Mouse (Mus musculus): Measurements from ENCODE around the gene Mrps17.
A peak's percentile ranks its signal among the peaks of the same experiment; 100 is the strongest.

The Mrps17 gene

GRCm38 (mm10) chr5:129742903-129743488 is 27.7 kb downstream of the Mrps17 start:
- no peak for DNase-seq

GRCm38 (mm10) chr5:129744050-129744449 is 28.8 kb downstream of the Mrps17 start:
- no peak for DNase-seq

GRCm38 (mm10) chr5:129756886-129757285 is 41.6 kb downstream of the Mrps17 start:
- DNase-seq: no peak

- DNase-seq: no peak
These were observed 44.7 kb downstream of the Mrps17 start for GRCm38 (mm10) chr5:129759929-129760480.

GRCm38 (mm10) chr5:129761865-129762540 is 46.7 kb downstream of the Mrps17 start:
- DNase-seq: peak; percentile 45

GRCm38 (mm10) chr5:129770443-129771355 is 55.4 kb downstream of the Mrps17 start:
- no peak for DNase-seq
